Mouse (Mus musculus): ENCODE data around the gene Gm43064.

- TF ChIP-seq CTCF (conservative IDR thresholded peaks at IDR 0.05; ENCODE audit: insufficient read depth, insufficient read length, low read depth, low read length): no peak
- TF ChIP-seq POLR2A (IDR thresholded peaks at IDR 0.05; ENCODE audit: low read depth, low read length): no peak
These were observed 41.4 kb downstream of the Gm43064 start for GRCm38 (mm10) chr3:103850644-103851363.
